Mouse (Mus musculus) stomach, embryonic 15.5 days (tissue): ENCODE results near the gene Slc35b1. TPM values are rescaled to one million over a fixed set of nuclear protein-coding genes. Genes with fewer than 3 reads are reported as not detected.
"Not testable (repeated sequence)": the region's sequence is repeated elsewhere in the genome, so short reads cannot be mapped to it uniquely, and the experiment has no call there.

Experiments
- ATAC-seq: fragments of 200-750 bp; cut with Nextera tagmentation; 2 replicates; pipeline ENCODE4 v1.8.0; 2017; ENCODE audit warnings: low read depth, moderate number of reproducible peaks, moderate TSS enrichment; ENCODE audit not compliant: insufficient read depth, low FRiP score
- H3K27ac ChIP-seq: fragments of 300-500 bp; sonication (generic); 2 replicates; pipeline ENCODE4 v1.5.1; 2015; ENCODE audit warnings: mild to moderate bottlenecking, inconsistent platforms
- H3K27me3 ChIP-seq: fragments of 300-500 bp; sonication (generic); replicated peaks from 2 replicates; pipeline ENCODE4 v1.6.1; 2015; ENCODE audit warnings: inconsistent platforms
- H3K36me3 ChIP-seq: fragments of 300-500 bp; sonication (generic); 2 replicates; pipeline ENCODE4 v1.6.1; 2015; ENCODE audit warnings: inconsistent platforms
- H3K4me1 ChIP-seq: fragments of 300-500 bp; sonication (generic); 2 replicates; pipeline ENCODE4 v1.6.1; 2015; ENCODE audit warnings: inconsistent platforms
- H3K4me2 ChIP-seq: fragments of 300-500 bp; sonication (generic); 2 replicates; pipeline ENCODE4 v1.6.1; 2015; ENCODE audit warnings: mild to moderate bottlenecking, inconsistent platforms
- H3K4me3 ChIP-seq: fragments of 300-500 bp; sonication (generic); replicated peaks from 2 replicates; pipeline ENCODE4 v1.5.1; 2015; ENCODE audit warnings: inconsistent platforms
- H3K9ac ChIP-seq: fragments of 300-500 bp; sonication (generic); 2 replicates; pipeline ENCODE4 v1.6.1; 2015; ENCODE audit warnings: inconsistent platforms
- H3K9me3 ChIP-seq: fragments of 300-500 bp; sonication (generic); 2 replicates; pipeline ENCODE4 v1.6.1; 2016; ENCODE audit warnings: inconsistent platforms
- WGBS: fragments of 180-500 bp; shearing (Covaris S2); methylation state at CpG from one replicate; pipeline ENCODE4 v1.1.7; 2015; 5-methylcytosine and 5-hydroxymethylcytosine counted together
- polyA plus RNA-seq: library from polyadenylated mRNA; unstranded; fragments of >200 nt; fragmentation: Nextera tagmentation; extraction: Ambion mirVana; gene quantifications from 2 replicates; pipeline ENCODE4 v1.2.1, GENCODE M21; 2015

The Slc35b1 gene
- polyA plus RNA-seq, 1 experiment from 2014 or later = 96.3 TPM

DNA sequence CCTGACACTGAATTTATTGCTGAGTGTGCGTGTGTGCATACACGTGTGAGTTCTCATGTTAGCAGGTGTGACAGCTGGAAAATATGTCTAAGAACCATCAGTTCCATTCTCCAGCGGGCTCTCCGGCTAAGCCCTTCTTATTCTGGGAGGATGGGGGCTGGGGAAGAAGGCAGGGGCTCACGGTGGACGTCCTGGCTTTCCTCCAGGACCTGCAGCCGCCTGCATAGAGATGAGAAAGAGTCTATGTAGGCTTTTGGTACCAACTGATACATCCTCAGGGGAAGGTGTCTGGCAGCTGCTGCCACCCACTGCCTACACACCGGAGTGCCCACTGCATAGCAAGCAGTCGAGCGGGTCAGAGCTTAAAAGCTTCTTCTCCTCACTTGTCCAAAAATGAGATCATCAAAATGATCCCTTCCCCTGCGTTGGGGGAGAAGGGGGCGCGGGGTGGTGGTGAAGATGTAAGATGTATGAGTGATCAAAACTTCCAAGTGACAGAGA is 15.1 kb downstream of the Slc35b1 start:
- H3K4me3 ChIP-seq = no peak overlapping the region
- no peaks in the 10 kb centered on the region for H3K36me3 ChIP-seq
- 0 out of 2 replicates have a peak, but pooled peaks cover 3% of the 10 kb centered on the region for H3K4me1 ChIP-seq
- no peak overlapping the region for H3K9ac ChIP-seq
- 60% methylated on average over 13 of the region's 13 CpGs for WGBS
- H3K4me2 ChIP-seq = no peak overlapping the region
- no peaks in the 10 kb centered on the region for H3K27me3 ChIP-seq
- no peak for ATAC-seq
- no peak overlapping the region for H3K27ac ChIP-seq
- no peaks in the 10 kb centered on the region for H3K9me3 ChIP-seq

DNA sequence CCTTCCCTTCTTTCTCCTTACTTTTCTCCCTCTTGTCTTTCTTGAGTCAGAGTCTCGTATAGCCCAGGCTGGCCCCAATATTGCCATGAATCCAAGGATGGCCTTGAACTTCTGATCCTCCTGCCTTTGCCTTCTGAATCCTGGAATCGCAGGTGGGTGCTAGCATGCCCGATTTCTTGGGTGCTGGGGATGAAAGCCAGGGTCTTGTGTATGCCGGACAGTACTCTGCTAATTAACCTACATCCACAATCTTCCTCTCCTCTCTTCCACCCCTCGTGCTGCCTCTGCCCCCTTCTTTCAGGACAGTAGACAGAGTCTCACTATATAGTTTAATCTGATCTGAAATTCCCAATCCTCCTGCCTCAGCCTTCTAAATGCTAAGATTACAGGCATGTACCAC is 17.1 kb downstream of the Slc35b1 start:
- H3K9me3 ChIP-seq = no peaks in the 10 kb centered on the region
- 0 out of 2 replicates have a peak, but pooled peaks cover 3% of the 10 kb centered on the region for H3K4me1 ChIP-seq
- no peak overlapping the region for H3K4me3 ChIP-seq
- no peaks in the 10 kb centered on the region for H3K36me3 ChIP-seq
- no peak overlapping the region for H3K4me2 ChIP-seq
- H3K27ac ChIP-seq = no peak overlapping the region
- H3K9ac ChIP-seq = no peak overlapping the region
- no peak for ATAC-seq
- no peaks in the 10 kb centered on the region for H3K27me3 ChIP-seq
- 89% methylated on average over 5 of the region's 5 CpGs for WGBS

DNA sequence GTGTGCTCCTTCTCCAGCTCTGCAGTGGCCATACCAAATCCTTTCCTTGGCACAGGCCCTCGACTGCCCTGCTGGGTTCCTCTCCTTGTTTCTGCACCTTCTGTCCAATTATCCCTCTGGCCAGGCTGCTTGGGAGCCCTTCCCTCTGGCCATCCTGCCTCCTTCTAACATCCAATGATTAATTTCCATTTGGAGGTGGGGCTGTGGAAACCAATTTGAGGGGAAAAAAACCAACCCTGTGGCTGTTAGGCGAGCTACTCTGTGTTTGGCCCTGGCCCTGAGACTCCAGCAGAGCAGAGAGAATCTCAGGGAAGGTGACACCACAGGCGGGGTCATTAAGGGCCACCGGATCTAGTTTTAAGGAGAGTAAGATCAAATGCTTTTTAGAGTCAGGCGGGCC is 17.7 kb downstream of the Slc35b1 start:
- no peak for ATAC-seq
- Histone ChIP-seq H3K27ac (no peak overlapping the region), H3K9me3 (no peaks in the 10 kb centered on the region), H3K27me3 (no peaks in the 10 kb centered on the region), H3K4me3 (no peak overlapping the region), H3K36me3 (no peaks in the 10 kb centered on the region), H3K4me2 (no peak overlapping the region), H3K9ac (no peak overlapping the region), H3K4me1 (0 out of 2 replicates have a peak, but pooled peaks cover 3% of the 10 kb centered on the region)
- 36% methylated on average over 5 of the region's 5 CpGs for whole genome bisulfite sequencing

DNA sequence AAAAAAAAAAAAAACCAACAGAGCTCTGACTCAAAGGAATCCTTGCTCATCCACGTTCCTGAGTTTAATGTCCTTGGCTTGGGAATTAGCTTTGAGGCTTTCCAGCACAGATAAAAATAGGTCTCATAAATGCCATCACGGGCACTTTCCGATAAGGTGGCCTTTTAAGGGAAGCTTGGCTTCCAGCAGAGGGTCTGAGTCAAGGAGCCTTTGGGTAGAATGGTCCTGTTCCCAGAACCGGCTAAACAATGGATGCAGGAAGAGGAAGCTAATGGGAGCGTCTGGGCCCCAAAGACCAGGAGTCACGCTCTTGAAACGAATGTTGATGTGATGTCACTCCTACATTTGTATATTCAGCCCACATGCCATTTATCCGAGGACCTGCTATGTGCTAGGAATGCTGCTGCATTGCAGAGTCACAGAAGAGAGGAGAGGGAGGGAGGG is 18.2 kb downstream of the Slc35b1 start:
- H3K4me3 ChIP-seq = no peak overlapping the region
- no peak overlapping the region for H3K9ac ChIP-seq
- H3K4me2 ChIP-seq = no peak overlapping the region
- no peak for ATAC-seq
- H3K36me3 ChIP-seq = no peaks in the 10 kb centered on the region
- H3K27ac ChIP-seq = no peak overlapping the region
- H3K27me3 ChIP-seq = no peaks in the 10 kb centered on the region
- WGBS = 31% methylated on average over 8 of the region's 8 CpGs
- H3K4me1 ChIP-seq = 0 out of 2 replicates have a peak, but pooled peaks cover 3% of the 10 kb centered on the region
- H3K9me3 ChIP-seq = no peaks in the 10 kb centered on the region

DNA sequence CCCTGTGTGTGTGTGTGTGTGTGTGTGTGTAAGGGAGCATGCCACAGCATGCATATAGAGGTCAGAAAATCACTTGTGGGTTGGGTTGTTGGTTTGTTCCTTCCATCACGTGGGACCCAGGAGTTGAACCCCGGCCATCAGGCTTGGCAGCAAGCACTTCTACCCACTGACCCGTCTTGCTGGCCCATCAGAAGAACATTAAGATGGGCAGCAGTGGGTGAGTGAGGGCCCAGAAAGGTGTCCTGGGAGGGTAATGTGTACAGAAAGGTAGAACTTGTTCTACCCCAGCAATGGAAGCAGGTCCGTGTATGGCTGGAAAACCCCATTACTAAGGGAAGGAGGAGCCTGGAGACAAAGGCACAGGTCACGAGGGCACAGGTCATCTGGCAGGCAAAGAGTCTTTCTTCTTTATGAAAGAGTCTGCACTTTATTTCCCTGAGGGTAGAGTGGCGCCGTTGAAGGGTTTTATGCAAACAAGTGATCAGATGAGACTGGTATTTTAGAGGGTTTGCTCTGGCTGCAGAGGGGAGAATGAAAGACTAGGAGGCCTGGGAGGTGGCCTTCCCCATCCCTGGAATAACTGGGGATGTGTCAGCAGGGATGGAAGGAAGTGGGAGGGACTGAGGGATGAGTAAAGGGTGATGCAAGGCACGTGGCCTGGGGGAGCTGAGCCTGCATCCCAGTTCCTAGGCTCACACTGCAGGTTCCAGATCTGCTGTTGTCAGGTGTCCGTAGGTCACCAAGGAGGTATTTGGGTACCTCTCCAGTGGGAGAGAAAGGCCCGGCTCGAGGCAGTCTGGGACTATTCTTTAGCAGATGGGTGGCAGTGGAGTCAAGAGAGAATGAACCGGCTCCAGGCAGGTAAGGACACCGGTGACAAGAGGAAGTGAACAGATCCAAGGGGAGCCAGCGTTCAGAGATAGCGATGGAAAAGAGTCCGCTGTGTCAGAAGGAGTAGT is 19.2 kb downstream of the Slc35b1 start:
- Histone ChIP-seq H3K9me3 (no peaks in the 10 kb centered on the region), H3K4me1 (0 out of 2 replicates have a peak, but pooled peaks cover 3% of the 10 kb centered on the region), H3K36me3 (no peaks in the 10 kb centered on the region), H3K4me2 (no peak overlapping the region), H3K4me3 (no peak overlapping the region), H3K27me3 (no peaks in the 10 kb centered on the region), H3K27ac (no peak overlapping the region), H3K9ac (no peak overlapping the region)
- 67% methylated on average over 16 of the region's 16 CpGs for WGBS
- no peak for ATAC-seq

DNA sequence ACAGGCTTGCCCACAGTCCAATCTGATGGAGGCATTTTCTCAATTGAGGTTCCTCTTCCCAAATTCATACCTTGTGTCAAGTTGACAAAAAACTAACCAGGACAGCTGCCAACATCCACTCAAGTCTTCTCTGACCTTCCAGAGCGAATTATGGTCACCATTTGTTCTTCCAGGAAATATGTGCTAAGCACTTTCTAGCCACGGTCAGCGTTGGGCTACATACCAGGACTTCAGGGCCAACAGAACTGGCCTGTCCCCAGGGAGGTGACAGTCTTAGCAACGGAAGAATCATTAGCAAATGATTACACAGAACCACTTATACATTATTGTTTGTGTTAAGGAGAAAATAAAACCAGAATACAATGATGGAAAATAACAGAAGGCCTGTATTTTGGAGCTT is 21.3 kb downstream of the Slc35b1 start:
- Histone ChIP-seq H3K4me3 (no peak overlapping the region), H3K36me3 (no peaks in the 10 kb centered on the region), H3K9ac (no peak overlapping the region), H3K27me3 (no peaks in the 10 kb centered on the region), H3K9me3 (no peaks in the 10 kb centered on the region), H3K27ac (no peak overlapping the region), H3K4me2 (no peak overlapping the region), H3K4me1 (0 out of 2 replicates have a peak, but pooled peaks cover 3% of the 10 kb centered on the region)
- ATAC-seq = no peak
- 72% methylated on average over 4 of the region's 4 CpGs for WGBS

DNA sequence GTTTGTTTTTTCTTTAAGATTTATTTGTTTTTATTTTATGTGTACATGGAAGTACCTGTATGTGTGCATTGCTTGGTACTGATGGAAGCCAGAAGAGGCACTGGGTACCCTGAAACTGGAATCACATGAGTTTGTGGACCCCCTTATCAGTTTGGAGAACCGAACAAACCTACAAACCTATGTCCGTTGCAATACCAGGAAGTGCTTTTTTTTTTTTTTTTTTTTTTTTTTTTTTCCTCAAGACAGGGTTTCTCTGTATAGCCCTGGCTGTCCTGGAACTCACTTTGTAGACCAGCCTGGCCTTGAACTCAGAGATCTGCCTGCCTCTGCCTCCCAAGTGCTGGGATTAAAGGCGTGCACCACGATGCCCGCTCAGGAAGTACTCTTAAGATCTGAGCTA is 21.9 kb downstream of the Slc35b1 start:
- H3K27ac ChIP-seq, H3K4me3 ChIP-seq, H3K27me3 ChIP-seq, H3K9ac ChIP-seq, H3K36me3 ChIP-seq, H3K4me1 ChIP-seq, ATAC-seq, H3K9me3 ChIP-seq, H3K4me2 ChIP-seq: not testable (repeated sequence)
- WGBS = 83% methylated on average over 5 of the region's 5 CpGs

DNA sequence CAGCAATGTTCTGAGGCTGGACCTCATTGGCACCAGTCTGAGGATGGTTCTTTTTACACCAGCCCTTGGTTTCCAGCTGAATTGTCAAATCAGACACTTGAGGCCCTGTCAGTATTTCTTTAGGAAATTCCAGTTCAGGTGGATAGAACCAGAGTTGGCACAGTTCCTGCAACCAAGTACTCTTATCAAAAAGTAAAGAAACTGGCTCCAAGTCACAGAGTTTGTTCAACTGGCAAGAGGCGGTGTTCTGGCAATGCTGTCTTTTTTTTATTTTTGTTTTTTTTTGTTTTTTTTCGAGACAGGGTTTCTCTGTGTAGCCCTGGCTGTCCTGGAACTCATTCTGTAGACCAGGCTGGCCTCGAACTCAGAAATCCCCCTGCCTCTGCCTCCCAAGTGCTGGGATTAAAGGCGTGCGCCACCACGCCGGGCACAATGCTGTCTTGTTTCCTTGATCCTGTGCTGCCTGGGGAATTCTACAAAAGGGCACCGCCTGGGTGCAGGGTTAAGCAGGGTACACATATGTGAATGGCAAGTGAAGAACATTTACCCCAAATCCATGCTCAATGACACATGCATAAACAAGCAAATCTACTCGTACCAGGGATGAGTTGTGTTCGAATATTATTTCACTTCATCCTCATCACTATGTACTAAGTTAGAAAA is 25.1 kb downstream of the Slc35b1 start:
- H3K4me3 ChIP-seq = no peak overlapping the region
- WGBS = 81% methylated on average over 10 of the region's 10 CpGs
- no peaks in the 10 kb centered on the region for H3K9me3 ChIP-seq
- no peak overlapping the region for H3K9ac ChIP-seq
- ATAC-seq = no peak
- H3K4me1 ChIP-seq = no peaks in the 10 kb centered on the region
- H3K27me3 ChIP-seq = no peaks in the 10 kb centered on the region
- no peaks in the 10 kb centered on the region for H3K36me3 ChIP-seq
- no peak overlapping the region for H3K27ac ChIP-seq
- H3K4me2 ChIP-seq = no peak overlapping the region

DNA sequence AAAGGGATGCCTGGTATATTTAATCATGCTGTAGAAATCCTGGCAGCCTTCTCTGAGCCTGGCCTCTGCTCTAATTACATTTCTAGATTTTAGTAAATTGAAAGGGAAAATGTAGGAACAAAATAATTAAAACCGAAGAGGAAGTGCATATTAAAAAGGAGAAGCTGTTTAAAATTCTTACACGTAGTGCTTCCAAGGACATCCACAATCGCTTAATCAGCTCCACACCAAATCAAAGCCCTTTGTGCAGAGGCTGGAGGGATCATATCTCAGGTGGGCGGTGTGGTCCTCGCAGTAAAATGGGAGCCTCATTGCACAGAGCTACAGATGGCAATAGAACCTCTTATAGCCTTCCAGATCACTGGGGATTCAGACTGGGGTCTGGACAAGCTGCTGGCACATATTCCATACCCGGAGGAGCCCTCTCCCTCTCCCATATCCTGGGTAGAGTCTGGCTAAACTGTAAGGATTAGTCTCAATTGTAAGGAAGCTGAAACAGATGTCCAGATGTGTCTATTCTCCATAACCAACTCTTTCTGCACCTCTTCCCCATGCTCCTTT is 27.0 kb downstream of the Slc35b1 start:
- H3K4me2 ChIP-seq = no peak overlapping the region
- H3K9ac ChIP-seq = no peak overlapping the region
- peaks cover 8% of the 10 kb centered on the region for H3K4me1 ChIP-seq
- 66% methylated on average over 6 of the region's 6 CpGs for WGBS
- no peaks in the 10 kb centered on the region for H3K9me3 ChIP-seq
- no peak overlapping the region for H3K4me3 ChIP-seq
- no peaks in the 10 kb centered on the region for H3K27me3 ChIP-seq
- ATAC-seq = no peak
- H3K27ac ChIP-seq = no peak overlapping the region
- no peaks in the 10 kb centered on the region for H3K36me3 ChIP-seq

DNA sequence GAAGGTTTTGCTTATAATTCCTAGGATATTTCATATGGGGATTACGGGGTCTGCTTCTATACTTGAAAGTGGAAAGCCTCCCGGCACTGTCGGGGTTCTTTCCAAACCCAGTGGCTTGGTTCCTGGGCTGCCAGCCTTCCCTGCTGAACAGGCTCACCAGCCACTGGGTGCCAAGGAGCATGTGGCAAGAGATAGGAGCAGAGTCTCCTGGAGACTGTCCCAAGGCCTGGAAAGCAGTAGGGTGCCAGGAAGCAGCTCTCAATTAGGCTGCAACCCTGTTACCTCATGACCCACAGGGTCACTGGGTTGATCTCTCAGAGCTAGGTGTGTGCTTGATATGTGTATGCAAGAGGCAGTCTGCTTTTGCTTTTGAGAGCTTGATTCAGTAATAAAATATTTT is 28.1 kb downstream of the Slc35b1 start:
- H3K9ac ChIP-seq = no peak overlapping the region
- 73% methylated on average over 3 of the region's 3 CpGs for WGBS

DNA sequence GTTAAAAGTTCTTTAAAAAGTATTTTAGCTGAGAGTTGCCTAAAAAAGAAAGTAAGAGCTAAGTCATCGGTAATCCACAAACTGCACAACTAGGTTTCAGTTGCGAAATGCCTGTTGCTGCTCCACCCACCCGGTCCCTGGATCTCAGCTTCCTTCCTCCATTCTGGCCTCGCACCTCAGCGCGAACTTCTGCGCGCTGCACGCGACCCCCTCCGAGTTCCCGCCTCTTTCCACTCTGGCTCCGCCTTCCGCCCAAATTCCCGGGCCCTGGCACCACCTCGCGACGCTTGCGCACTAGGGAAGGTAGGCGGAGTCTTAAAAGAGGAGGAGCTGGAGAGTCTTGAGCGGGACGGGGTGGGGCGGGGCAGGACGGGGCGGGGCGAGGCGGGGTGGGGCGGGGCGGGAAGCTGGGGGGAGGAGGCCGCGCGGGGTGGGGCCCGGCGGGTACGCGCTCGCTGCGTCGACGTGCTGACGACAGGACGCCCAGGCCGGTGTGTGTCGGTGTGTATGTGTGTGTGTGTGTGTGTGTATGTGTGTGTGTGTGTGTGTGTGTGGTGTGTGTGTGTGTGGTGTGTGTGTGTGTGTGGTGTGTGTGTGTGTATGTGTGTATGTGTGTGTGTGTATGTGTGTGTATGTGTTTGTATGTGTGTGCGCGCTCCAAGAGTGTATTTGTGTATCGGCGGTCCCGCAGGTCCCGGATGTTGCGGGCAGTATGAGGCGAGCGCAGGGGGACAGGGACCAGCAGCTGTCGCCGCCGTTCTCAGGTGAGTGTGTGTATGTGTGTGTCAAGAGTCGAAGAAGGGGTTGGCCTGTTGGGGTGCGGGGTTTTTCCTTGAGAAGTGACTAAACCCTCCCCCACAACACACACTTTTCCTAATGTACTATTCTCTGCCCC is 29.4 kb downstream of the Slc35b1 start, which contains the start of gene Spop:
Gene Spop (plus strand): TSS at position 440 of the 895 bp plus-strand sequence.
- 1% methylated on average over 57 of the region's 58 CpGs for WGBS
- peak within 1 kb of the TSS; percentile 71 for H3K4me3 ChIP-seq
- peak; percentile 83 for ATAC-seq
- H3K36me3 ChIP-seq = no peaks in the 10 kb centered on the region
- peak within 1 kb of the TSS; percentile 97 for H3K27ac ChIP-seq
- H3K9me3 ChIP-seq = no peaks in the 10 kb centered on the region
- peak within 1 kb of the TSS; percentile 27; the same call in 1 of the 2 replicates for H3K9ac ChIP-seq
- peak within 1 kb of the TSS; percentile 74 for H3K4me2 ChIP-seq
- peaks cover 12% of the 10 kb centered on the region for H3K4me1 ChIP-seq
- H3K27me3 ChIP-seq = no peaks in the 10 kb centered on the region

More for the DNA sequence above, 28.1 kb downstream of the Slc35b1 start:
- H3K27ac ChIP-seq = no peak overlapping the region
- H3K27me3 ChIP-seq = no peaks in the 10 kb centered on the region
- no peaks in the 10 kb centered on the region for H3K9me3 ChIP-seq
- H3K4me1 ChIP-seq = peaks cover 12% of the 10 kb centered on the region
- ATAC-seq = no peak
- H3K4me2 ChIP-seq = no peak overlapping the region
- H3K4me3 ChIP-seq = no peak overlapping the region
- H3K36me3 ChIP-seq = no peaks in the 10 kb centered on the region
